Mouse (Mus musculus) heart, embryonic 11.5 days (tissue): ENCODE results near the gene Zfp622. TPM values are rescaled to one million over a fixed set of nuclear protein-coding genes. Genes with fewer than 3 reads are reported as not detected.

Experiments
- ATAC-seq: fragments of 200-750 bp; cut with Nextera tagmentation; replicated peaks from 2 replicates; pipeline ENCODE4 v1.8.0; 2017; ENCODE audit warnings: moderate library complexity; ENCODE audit not compliant: insufficient number of reproducible peaks, low FRiP score, low TSS enrichment
- H3K27ac ChIP-seq: fragments of 300-500 bp; sonication (generic); 2 replicates; pipeline ENCODE4 v1.5.1; 2014; ENCODE audit warnings: mild to moderate bottlenecking, low read depth, low read length
- H3K27me3 ChIP-seq: fragments of 300-500 bp; sonication (generic); 2 replicates; pipeline ENCODE4 v1.6.1; 2014; ENCODE audit warnings: mild to moderate bottlenecking, low read length, mixed read lengths; ENCODE audit not compliant: control insufficient read depth, insufficient read depth
- H3K36me3 ChIP-seq: fragments of 300-500 bp; sonication (generic); 2 replicates; pipeline ENCODE4 v1.6.1; 2014; ENCODE audit warnings: mild to moderate bottlenecking, low read length, moderate library complexity, mixed read lengths; ENCODE audit not compliant: control insufficient read depth, insufficient read depth
- H3K4me1 ChIP-seq: fragments of 300-500 bp; sonication (generic); 2 replicates; pipeline ENCODE4 v1.6.1; 2014; ENCODE audit warnings: low read length; ENCODE audit not compliant: control insufficient read depth, insufficient read depth
- H3K4me2 ChIP-seq: fragments of 300-500 bp; sonication (generic); 2 replicates; pipeline ENCODE4 v1.6.1; 2014; ENCODE audit warnings: mild to moderate bottlenecking, moderate library complexity
- H3K4me3 ChIP-seq: fragments of 300-500 bp; sonication (generic); 2 replicates; pipeline ENCODE4 v1.5.1; 2014; ENCODE audit warnings: low read depth, low read length
- H3K9ac ChIP-seq: fragments of 300-500 bp; sonication (generic); 2 replicates; pipeline ENCODE4 v1.6.1; 2014; ENCODE audit warnings: mild to moderate bottlenecking, low read depth, low read length, moderate library complexity
- H3K9me3 ChIP-seq: fragments of 300-500 bp; sonication (generic); replicated peaks from 2 replicates; pipeline ENCODE4 v1.6.1; 2016; ENCODE audit warnings: low read length; ENCODE audit not compliant: control insufficient read depth
- WGBS: fragments of 180-500 bp; shearing (Covaris S2); extraction: QIAGEN DNeasy Blood & Tissue Kit; methylation state at CpG from one replicate; pipeline ENCODE4 v1.1.7; 2014; ENCODE audit not compliant: insufficient replicate concordance; 5-methylcytosine and 5-hydroxymethylcytosine counted together
- microRNA-seq: library from miRNA; unstranded; fragments of <30 nt; microRNA quantifications from one replicate; pipeline ENCODE4, GENCODE M21; 2016; ENCODE audit warnings: borderline number of aligned reads
- polyA plus RNA-seq: library from polyadenylated mRNA; unstranded; fragments of >200 nt; fragmentation: Nextera tagmentation; extraction: Ambion mirVana; gene quantifications from 2 replicates; pipeline ENCODE4 v1.2.1, GENCODE M21; 2014

The Zfp622 gene
- polyA plus RNA-seq, 1 experiment from 2014 or later: 22.6 TPM

DNA sequence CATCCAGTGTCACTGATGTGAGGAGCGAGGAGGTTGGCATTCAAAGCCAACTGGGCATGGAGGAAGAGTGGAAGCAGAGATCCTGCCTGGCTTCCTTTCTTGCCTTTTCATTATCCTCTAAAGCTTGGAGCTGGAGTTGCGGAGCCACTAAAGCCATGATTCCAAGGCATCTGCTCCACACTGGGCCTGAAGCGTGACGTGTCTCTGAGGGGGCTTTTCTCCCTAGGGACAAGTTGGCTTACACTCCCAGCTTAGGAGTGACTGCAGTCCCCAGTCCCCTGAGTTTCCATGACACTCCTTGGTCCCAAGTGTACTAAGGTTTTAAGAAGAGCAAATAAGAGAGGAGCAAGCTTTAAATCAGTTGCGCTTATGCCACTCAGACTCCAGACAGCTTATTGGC, 38.5 kb downstream of the Zfp622 start:
- Histone ChIP-seq H3K27ac (no peak overlapping the region), H3K9ac (no peak overlapping the region), H3K9me3 (no peaks in the 10 kb centered on the region), H3K4me1 (no peaks in the 10 kb centered on the region), H3K27me3 (no peaks in the 10 kb centered on the region), H3K4me2 (no peak overlapping the region), H3K4me3 (no peak overlapping the region), H3K36me3 (no peaks in the 10 kb centered on the region)
- 74% methylated on average over 5 of the region's 5 CpGs for WGBS
- ATAC-seq: no peak

DNA sequence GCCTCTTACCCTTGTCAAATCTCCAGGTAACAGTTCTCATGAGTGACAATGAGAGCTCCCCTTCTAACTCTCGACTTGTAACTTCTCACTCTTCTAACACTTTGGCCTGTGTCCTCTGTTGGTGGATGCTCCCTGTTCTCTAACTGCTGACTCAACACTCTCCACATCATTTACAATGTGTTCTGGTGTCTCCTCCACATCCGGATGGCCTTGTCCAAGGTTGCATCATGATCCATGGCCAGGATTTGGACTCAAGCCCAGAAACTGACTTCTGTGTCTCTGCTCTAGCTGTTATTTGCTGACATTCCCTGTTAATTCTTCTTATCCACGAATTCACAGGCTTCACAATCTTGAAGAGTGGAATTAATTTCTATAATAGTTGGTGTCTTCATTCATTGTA, 47.5 kb downstream of the Zfp622 start:
- ATAC-seq: no peak
- Histone ChIP-seq H3K27ac (no peak overlapping the region), H3K9me3 (no peaks in the 10 kb centered on the region), H3K27me3 (no peaks in the 10 kb centered on the region), H3K9ac (no peak overlapping the region), H3K36me3 (no peaks in the 10 kb centered on the region), H3K4me1 (no peaks in the 10 kb centered on the region), H3K4me3 (no peak overlapping the region), H3K4me2 (no peak overlapping the region)
- 63% methylated on average over 3 of the region's 3 CpGs for WGBS

DNA sequence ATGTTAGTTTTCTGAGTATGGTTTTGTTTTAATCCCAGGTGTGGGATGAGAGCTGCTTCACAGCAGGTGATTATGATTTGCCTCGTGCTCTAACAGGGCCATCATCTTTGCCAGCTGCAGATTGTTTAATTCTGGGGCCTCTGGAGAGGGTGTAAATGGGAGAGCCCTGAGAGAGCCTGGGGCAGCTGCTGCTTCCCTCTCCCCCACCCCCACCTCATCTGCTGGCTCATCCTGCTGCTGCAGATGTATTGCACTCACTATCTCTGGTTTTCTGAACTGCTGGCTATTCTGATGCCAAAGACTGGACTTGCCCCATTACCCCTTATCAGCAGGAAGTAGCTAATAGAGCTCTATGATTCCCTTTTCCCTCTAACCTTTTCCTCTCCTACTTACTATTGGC, 56.4 kb downstream of the Zfp622 start:
- H3K4me3 ChIP-seq: no peak overlapping the region
- no peaks in the 10 kb centered on the region for H3K9me3 ChIP-seq
- H3K27ac ChIP-seq: no peak overlapping the region
- 25% methylated on average over 1 of the region's 1 CpGs for WGBS
- ATAC-seq: no peak
- no peak overlapping the region for H3K9ac ChIP-seq
- H3K4me2 ChIP-seq: no peak overlapping the region
- H3K4me1 ChIP-seq: no peaks in the 10 kb centered on the region
- H3K36me3 ChIP-seq: no peaks in the 10 kb centered on the region
- H3K27me3 ChIP-seq: no peaks in the 10 kb centered on the region

DNA sequence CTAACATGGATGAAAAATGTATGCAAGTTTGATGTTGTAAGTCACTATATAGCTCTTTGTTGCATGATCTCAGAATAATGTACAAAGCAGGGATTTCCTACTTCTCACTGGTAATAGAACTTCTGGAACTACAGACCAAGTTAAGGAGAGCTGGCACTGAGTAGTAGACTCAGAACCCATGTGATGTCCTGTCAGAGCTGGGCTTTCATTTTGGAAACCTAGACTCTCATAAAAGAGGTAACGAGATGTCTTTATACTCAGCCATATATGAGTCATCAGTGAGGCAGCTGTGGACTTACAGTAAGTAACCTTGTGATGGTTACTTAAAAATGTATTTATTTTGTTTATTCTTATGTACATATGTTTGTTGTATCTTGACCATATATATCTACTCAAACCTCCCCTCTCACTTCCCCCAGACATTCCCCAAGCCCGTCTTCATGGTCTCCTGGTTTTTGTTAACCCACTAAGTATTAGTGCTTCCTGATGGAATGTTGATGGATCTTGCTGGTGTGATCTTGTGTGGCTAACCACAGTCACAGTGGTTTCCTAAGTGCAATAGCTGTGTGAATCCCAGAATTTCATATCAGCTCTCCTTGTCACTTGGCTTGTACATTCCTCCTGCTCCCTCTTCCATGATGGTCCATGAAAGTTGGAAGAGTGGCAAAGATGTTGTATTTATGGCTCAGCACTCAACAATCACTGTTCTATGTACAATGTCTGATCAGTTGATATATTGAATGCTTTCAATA, 57.2 kb downstream of the Zfp622 start:
- ATAC-seq: no peak
- no peaks in the 10 kb centered on the region for H3K36me3 ChIP-seq
- 68% methylated on average over 2 of the region's 2 CpGs for WGBS

More for the DNA sequence above, 57.2 kb downstream of the Zfp622 start:
- Histone ChIP-seq H3K9ac (no peak overlapping the region), H3K27me3 (no peaks in the 10 kb centered on the region), H3K4me2 (no peak overlapping the region), H3K9me3 (no peaks in the 10 kb centered on the region), H3K4me3 (no peak overlapping the region), H3K27ac (no peak overlapping the region), H3K4me1 (no peaks in the 10 kb centered on the region)

Small RNAs within 50 kb of the gene (microRNA-seq; reads per million reads assigned to microRNA genes)
- gene Mir7212: not detected

Other genes with a start within 250 kb of the Zfp622 start
- 47.2 and 48.4 TPM in 2 replicates for gene Retreg1, start 141.2 kb upstream of the Zfp622 start, polyA plus RNA-seq